Mouse (Mus musculus) heart, postnatal 36 days (tissue): ENCODE measurements around the gene Ctnnb1. TPM values are rescaled to one million over a fixed set of nuclear protein-coding genes. Genes with fewer than 3 reads are reported as not detected.

Experiments used
- DNase-seq, 2 experiments: peaks; one replicate each; pipeline ENCODE4 v3.0.0; 2021 to 2022
- intact Hi-C: fragments of 180-260 bp; cut with DNase I; formaldehyde crosslinking; loops from one replicate; pipeline ENCODE4 v1.15.1; 2025
- microRNA-seq, 2 experiments: library from miRNA; unstranded; fragments of <30 nt; microRNA quantifications; one replicate each; pipeline ENCODE4 v1.2.0; 2021; ENCODE audit warnings: borderline number of aligned reads in 2 of 2
- total RNA-seq, 2 experiments: library from RNA; stranded (reverse); gene quantifications; 2 replicates each; pipeline ENCODE4 v1.2.3; 2021

Gene Ctnnb1
- total RNA-seq, 2 experiments from 2014 or later = 454 to 475 TPM

DNA sequence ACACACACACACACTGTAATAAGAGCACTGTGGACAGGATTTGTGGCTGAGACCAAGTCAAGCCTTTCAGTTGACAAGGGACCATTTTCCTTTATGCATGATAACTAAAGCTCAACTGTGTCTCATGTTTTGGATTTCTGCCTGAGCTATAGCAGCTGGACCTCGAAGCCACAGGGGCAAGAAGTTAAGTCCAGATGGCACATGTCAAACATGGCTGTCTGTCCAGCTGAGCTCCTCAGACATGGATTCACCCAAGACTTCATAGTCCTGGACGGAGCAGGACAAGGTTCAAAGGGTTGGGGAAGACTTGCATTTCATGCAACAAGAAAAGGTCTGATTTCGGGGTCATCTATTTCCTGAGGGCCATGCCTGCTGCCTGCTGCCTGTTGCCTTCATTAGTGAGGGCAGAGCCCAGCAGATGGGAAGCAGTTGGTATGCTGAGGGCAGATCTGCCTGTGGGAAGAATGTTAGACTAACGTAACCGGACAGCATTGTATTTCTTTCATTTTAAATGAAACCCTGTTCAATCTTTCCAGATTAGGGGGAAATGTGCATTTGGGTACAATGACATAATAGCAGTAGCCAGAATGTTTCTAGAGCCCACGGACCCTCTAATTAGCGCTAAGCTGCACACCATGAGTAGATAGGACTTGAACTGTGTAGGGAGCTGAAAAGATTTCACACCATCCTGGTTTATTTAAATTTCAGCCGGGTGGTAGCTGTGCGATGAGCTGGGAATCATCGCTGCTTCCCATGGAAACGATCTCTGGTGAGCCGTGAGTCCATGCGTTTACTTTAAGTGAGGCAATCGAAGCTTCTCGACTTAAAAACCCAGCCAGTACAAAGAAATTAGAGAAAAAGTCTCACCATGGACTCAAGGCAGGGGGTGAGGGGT is 61.0 kb downstream of the Ctnnb1 start:
- intact Hi-C loops = no loop called here
- DNase-seq = no peak

DNA sequence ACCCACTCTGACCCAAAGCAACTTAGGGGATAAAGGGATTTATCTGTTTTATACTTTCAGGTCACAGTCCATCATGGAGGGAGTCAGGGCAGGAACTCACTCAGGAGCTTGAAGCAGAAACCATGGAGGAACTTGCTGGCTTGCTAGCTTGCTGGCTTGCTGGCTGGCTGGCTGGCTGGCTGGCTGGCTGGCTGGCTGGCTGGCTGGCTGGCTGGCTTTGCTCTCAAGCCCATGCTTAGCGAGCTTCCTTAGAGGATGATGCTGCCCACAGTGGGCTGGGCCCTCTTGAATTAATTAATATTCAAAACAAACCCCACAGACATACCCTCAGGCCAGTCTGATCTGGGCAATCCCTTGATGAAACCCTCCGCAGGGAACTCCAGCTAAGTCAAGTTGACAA is 62.8 kb downstream of the Ctnnb1 start:
- DNase-seq = no peak
- intact Hi-C loops = no loop called here

DNA sequence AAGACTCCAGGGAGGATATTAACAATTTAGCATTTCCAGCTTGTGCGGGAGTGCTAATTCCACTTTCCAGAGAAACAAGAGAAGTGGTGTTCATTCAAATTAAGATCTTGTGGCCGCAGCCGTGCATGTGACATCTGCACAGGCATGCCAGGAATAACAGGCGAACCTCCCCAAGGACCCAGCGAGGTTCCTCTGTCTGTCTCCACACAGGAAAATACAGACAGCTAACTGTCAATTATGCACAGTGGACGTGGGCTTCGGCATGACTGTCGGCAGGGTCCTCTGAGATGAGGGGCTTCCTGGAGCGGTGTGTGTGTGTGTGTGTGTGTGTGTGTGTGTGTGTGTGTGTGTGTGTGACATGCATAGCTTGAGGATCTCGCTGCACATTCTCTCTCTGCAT is 64.0 kb downstream of the Ctnnb1 start:
- intact Hi-C loops = no loop called here
- DNase-seq = no peak

DNA sequence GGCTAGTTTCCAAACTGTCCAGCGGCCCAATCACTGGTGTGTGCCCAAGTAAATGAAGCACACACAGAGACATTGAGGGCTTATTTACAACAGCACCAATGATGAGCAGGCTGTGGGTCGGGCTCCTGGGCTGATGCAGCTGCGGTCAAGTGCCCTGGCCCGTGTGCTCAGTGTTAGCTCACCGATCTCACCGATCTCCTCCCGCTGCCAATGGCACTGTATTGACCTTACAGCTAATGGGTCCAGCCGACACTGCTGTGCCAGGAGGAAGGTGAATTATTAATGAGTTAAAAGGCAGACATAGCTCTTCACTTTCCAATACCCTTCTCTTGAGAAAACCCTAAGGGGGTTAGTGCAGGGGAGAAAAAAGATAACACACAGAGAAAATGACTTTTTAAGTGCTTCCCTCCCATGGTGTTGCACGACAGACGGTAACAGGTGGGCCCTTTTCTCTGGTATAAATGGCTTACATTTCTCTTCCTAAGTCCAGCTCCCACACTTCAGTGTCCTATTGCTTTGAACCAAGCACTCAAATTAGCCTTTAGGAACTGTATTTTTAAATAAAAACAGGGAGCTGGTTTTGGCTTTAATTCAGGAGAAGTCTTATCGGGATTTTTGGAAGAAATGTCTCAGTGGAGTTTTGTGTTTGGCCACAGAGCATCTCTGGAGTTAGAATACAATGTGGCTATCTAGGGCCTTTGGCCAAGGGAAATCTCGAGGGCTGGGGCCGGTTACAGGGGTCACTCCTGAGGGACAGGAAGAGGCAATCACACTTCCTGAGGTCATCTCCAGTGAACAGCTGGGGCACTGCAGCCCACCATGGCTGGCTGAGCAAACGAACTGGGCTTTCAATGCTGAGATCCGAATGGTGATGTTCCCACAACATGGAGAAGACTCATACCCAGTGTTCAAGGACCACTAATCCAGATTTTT is 65.5 kb downstream of the Ctnnb1 start:
- intact Hi-C loops = no loop called here
- no peak for DNase-seq

DNA sequence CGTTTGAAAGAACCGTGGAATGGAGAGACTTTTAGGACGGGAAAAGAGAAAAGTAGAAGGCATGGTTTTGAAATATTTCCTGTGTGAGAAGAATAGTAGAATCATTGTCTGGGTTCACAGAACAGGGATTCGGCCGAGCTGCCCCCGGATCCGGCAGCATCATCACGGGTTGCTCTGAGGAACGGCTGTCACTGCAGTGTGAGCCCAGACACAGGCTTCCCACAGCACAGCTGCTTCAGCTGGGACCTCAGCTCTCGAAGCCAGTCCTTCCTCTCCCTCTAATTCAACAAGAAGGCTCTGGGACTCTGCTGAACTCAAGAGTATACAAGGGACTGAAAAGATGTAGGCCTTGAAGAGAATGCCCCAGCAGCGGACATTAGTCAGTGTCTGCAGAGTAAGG is 69.7 kb downstream of the Ctnnb1 start:
- no peak for DNase-seq
- intact Hi-C loops = no loop called here

DNA sequence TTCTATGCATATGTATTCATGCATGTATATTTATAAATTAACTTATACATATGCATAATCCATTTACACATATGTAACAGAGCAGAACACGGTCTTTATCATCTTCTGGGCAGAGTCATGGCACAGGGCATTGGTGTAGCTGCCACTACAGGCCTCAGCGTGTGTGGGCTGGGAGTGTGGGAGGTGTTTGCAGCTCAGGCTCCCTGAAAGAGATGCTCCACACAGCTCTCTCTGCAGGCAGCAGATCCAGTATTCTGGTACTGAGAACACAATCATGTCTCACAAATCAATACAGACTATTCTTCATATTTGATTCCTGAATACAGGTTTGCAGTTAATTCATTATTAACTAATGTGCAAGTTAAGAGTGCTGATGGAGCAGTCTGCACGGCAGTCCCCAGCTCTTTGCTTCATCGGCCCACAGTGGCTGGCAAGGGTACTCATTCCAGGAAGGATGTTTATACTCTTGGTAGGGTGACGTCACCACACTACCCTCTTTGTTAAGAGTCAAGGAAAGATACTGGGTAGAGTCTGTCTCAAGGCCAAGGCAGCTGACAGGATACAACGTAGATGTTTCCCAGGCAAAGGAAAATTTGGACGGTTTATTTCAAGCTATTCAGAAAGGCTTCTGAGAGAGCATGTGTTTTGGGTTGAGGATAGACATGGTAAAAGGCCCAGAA is 71.8 kb downstream of the Ctnnb1 start:
- intact Hi-C loops = loop anchor here (5.0 kb wide), 1 partner anchor 63 kb away; no protein-coding TSS in a partner anchor
- no peak for DNase-seq

DNA sequence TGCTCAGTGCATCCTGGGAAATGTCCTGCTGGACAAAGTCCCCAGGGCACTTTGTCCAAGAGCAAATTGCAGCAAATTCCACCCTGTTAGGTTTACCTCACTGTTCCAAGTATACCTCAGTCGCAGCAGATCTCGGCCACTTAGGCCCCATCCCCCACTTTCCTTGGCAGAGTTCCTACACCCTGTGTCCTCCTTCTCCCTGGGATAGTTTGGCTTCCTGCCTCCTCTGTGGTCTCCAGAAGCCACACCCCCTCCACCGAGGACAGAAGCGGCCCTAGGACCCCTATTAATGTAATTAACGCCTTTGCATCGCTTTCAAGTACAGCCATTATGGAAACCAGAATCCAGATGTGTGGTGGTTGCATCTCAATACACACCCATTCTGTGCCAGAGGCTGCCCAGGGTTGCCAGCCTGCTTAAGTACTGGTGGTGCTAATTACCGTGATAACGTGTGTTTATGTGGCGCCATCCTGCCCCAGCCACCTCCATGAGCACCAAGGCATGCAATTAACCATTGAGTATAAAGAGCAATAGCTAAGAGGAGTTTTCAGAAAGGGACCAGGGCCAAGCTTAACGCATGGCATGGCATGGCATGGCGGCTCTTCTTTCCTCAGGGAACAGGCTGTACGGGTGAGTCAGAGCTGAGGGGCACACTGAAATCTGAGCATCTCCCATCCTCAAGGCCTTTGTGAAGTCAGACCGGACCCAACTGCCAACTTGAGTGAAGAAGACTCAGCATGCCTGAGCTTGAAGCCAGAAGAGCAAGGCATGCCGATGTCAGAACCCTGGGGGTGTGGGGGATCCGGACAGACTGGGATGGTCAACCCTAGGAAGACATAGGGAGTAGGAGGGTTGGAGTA is 72.9 kb downstream of the Ctnnb1 start:
- intact Hi-C loops = loop anchor here (5.0 kb wide), 1 partner anchor 65 kb away; no protein-coding TSS in a partner anchor
- DNase-seq = no peak

DNA sequence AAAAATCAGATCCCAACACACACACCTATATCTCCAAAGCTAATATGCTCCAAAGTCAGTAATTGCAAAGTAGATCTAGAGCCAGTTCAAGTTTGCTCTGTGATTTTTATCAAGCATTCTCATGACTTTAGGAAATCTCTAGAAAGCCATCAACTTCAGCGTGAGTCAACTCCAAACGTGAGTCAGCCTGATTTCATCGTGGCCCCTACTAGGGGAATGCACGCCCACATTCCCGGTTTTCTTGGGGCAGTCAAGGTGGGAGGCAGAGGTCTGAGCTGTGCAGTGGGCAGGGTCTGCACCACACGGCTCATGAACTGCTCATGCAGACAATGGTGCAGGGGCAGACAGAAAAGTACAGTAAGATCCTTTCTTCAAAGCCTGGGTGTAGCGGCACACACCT is 76.9 kb downstream of the Ctnnb1 start:
- DNase-seq = no peak
- intact Hi-C loops = no loop called here

Small RNA genes within 50 kb of the gene (microRNA-seq; reads per million reads assigned to microRNA genes)
- 0 reads per million in 2 experiments for gene Mir7090
